Mouse (Mus musculus): ENCODE measurements around the gene Dnaic1. TPM values are rescaled to one million over a fixed set of nuclear protein-coding genes. Genes with fewer than 3 reads are reported as not detected.
"Not testable (repeated sequence)": the region's sequence is repeated elsewhere in the genome, so short reads cannot be mapped to it uniquely, and the experiment has no call there.

The Dnaic1 gene
- polyA plus RNA-seq, 1 experiment from 2014 or later, result 1.7 TPM

DNA sequence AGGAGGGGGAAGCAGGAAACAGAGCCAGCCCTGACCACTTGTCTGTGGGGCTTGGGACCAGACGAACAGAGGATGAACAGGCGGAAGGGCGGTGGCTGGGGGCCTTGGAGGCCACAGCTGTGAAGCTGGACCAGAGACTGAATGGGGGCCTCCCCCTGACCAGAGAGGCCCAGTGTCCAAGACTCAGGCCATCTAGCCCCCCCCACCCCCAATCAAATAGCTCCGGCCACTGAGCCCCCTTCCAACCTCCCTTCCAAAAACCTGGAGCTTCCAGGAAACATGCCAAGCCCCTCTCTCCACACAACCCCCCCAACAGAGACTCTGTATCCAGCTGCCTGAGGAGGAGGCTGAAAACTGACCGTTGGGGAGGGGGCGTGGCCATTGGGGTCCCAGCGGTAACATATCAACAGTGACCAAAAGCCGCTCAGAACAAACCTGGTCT, 103.0 kb downstream of the Dnaic1 start:
- 22% methylated on average over 8 of the region's 8 CpGs for WGBS

DNA sequence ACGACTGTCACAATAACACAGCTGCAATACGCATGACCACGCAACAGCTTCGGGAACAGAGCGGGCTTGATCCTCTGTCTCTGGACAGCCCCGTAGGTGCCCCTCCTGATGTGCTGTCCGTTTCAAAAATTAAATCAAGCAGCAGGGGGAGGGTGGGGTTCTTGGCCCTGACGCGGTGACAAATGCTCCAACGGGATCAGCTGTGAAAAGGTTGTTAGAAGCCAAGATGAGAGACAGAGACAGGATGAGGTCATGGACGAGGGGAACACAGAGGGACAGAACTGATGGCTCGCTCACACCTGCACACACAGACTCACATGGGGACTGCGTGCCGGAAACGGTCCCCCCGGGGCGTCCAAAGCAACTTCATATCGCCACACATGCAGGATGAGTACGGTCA, 103.6 kb downstream of the Dnaic1 start:
- H3K27me3 ChIP-seq, result peaks cover 9% of the 10 kb centered on the region; the same call in 1 of the 2 replicates
- H3K9ac ChIP-seq, result no peak overlapping the region
- 67% methylated on average over 19 of the region's 19 CpGs for WGBS
- ATAC-seq (replicated peaks; ENCODE audit: low FRiP score), result no peak
- peaks cover 22% of the 10 kb centered on the region for H3K36me3 ChIP-seq
- H3K9me3 ChIP-seq (replicated peaks), result no peaks in the 10 kb centered on the region
- peaks cover 70% of the 10 kb centered on the region for H3K4me1 ChIP-seq
- no peak overlapping the region for H3K27ac ChIP-seq
- no peak overlapping the region for H3K4me3 ChIP-seq (replicated peaks)
- no peak overlapping the region for H3K4me2 ChIP-seq

More for the DNA sequence above, 103.0 kb downstream of the Dnaic1 start:
- peaks cover 9% of the 10 kb centered on the region; the same call in 1 of the 2 replicates for H3K27me3 ChIP-seq
- H3K9ac ChIP-seq, result no peak overlapping the region
- H3K36me3 ChIP-seq, result peaks cover 22% of the 10 kb centered on the region
- peak overlapping the region; percentile 28; the same call in 1 of the 2 replicates for H3K27ac ChIP-seq
- 0 out of 2 replicates have a peak overlapping the region, but pooled peaks have one; percentile 2 for H3K4me2 ChIP-seq
- H3K9me3 ChIP-seq (replicated peaks), result no peaks in the 10 kb centered on the region
- no peak overlapping the region for H3K4me3 ChIP-seq (replicated peaks)
- peaks cover 63% of the 10 kb centered on the region for H3K4me1 ChIP-seq
- ATAC-seq (replicated peaks; ENCODE audit: low FRiP score), result peak; percentile 26

DNA sequence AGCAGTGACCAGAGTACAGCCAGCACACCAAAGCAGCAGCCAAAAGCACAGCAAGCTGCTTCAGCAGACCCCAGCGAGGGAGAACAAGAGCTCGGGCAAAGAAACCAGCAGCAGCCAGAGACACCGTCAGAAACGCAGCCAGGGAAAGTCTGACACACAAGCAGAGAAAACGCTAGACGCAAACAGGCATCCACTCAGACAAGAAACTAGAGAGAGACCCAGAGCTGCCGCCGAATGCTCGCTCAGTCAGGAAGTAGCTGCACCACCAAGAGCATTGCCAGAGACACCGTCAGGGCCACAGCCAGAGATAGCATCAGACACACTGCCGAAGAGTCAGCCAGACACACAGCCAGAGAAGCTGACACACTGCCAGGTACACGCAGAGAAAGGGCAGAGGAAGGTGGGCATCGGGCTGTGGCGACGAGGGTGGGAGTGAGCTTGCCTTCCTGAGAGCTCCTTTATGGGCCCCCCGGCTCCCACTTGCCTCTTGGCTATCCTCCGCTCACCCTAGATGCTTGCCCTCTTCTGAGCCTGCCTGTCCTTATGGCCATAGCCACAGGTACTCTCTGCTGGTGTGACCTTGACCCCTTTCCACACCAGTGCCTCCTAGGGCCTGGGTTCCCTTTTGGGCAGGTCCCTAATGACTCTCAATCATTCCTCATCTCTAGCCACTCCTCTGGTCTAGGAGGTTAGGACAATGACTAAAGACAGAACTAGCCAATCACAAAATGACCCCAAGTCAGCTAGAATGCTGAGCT, 106.9 kb downstream of the Dnaic1 start:
- no peaks in the 10 kb centered on the region; the same call in 1 of the 2 replicates for H3K36me3 ChIP-seq
- no peak overlapping the region for H3K4me2 ChIP-seq
- H3K4me1 ChIP-seq, result peaks cover 84% of the 10 kb centered on the region

DNA sequence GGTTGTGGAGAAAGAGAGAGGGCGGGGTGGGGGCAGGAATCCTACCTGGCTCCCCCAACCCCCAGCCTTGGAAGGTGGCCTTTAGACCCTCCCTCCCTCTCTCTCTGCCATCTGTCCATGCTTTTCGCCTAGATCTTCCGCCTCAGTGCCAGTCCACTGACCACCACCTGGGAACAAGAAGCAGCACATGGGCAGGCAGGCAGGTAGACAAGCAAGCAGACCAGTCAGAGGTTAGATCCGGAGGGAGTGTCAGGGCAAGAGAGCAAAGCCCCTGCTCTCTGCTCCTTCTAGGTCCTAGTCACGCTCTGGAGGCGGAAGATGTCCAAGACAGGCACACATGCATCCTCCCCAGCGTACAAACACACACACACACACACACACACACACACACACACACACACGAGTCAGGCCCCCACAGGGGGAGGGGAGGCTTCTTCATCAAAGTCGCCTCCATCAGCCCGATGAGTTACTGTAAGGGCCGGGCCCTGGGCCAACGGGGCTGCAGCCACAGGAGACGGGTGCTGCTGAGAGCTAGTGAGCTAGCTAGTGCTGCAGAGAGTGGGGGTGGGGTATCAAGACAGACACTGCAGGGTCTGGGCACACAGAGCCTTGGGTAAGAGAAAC, 107.5 kb downstream of the Dnaic1 start:
- no peak overlapping the region for H3K9ac ChIP-seq
- WGBS, result 28% methylated on average over 13 of the region's 13 CpGs
- ATAC-seq (replicated peaks; ENCODE audit: low FRiP score), result peak; percentile 34; the same call in 1 of the 2 replicates

More for the DNA sequence above, 106.9 kb downstream of the Dnaic1 start:
- Histone ChIP-seq H3K9ac (no peak overlapping the region), H3K27me3 (peaks cover 7% of the 10 kb centered on the region; the same call in 1 of the 2 replicates), H3K27ac (peak overlapping the region; percentile 61; the same call in 1 of the 2 replicates), H3K9me3 (replicated peaks) (no peaks in the 10 kb centered on the region), H3K4me3 (replicated peaks) (no peak overlapping the region)
- WGBS, result 44% methylated on average over 17 of the region's 17 CpGs
- ATAC-seq (replicated peaks; ENCODE audit: low FRiP score), result peak; percentile 5; the same call in 1 of the 2 replicates

DNA sequence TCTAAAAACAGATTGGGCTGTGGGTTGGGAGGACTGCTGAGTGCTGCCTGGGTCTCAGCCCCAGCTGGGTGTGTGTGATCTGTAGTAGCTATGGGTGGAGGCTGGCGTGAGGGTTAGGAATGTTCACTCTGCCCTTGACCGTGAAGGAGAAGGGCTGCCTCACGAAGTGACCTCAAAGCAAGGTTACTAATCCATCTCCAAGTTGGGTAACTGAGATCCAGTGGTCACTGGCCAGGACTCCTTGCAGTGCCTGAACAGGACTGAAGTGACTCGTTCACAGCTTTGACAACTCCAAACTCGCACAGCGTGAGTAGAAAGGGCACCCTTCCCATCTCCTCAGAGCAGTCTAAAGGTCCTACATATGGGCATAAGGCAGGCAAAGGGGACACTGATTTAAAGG, 109.3 kb downstream of the Dnaic1 start:
- WGBS, result 44% methylated on average over 6 of the region's 6 CpGs
- Histone ChIP-seq H3K27ac (peak overlapping the region; percentile 70), H3K9me3 (replicated peaks) (no peaks in the 10 kb centered on the region), H3K27me3 (peaks cover 10% of the 10 kb centered on the region), H3K4me1 (peaks cover 76% of the 10 kb centered on the region), H3K9ac (no peak overlapping the region), H3K4me2 (0 out of 2 replicates have a peak overlapping the region, but pooled peaks have one; percentile 15), H3K36me3 (no peaks in the 10 kb centered on the region), H3K4me3 (replicated peaks) (no peak overlapping the region)
- ATAC-seq (replicated peaks; ENCODE audit: low FRiP score), result no peak

More for the DNA sequence above, 107.5 kb downstream of the Dnaic1 start:
- H3K4me3 ChIP-seq (replicated peaks), result no peak overlapping the region
- peak overlapping the region; percentile 61 for H3K27ac ChIP-seq
- no peaks in the 10 kb centered on the region; the same call in 1 of the 2 replicates for H3K36me3 ChIP-seq
- H3K4me1 ChIP-seq, result peaks cover 81% of the 10 kb centered on the region
- no peaks in the 10 kb centered on the region for H3K9me3 ChIP-seq (replicated peaks)
- H3K27me3 ChIP-seq, result peaks cover 6% of the 10 kb centered on the region; the same call in 1 of the 2 replicates
- no peak overlapping the region for H3K4me2 ChIP-seq

DNA sequence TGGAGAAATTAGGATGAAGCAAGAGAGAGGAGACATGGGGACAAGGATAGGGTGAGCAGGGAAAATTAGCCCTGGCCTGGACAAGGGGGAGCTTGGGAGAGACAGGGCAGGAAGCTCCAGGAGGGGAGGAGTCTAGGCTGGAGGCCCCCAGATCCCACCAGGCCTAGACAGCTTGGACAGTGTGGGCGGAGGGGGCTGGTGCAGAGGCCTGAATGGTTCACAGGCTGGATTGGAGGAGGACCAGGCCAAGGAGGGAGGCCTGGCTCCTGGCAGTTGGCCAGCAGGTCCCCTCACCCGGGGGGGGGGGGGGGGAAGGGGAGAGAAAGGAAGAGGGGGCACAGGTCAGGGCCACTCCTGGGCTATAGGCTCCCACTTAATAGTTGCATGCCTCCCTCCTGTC, 109.7 kb downstream of the Dnaic1 start:
- Histone ChIP-seq H3K4me1 (peaks cover 79% of the 10 kb centered on the region), H3K9ac (no peak overlapping the region), H3K4me2 (peak overlapping the region; percentile 15; the same call in 1 of the 2 replicates), H3K27me3 (peaks cover 10% of the 10 kb centered on the region), H3K27ac (peak overlapping the region; percentile 70), H3K36me3 (no peaks in the 10 kb centered on the region), H3K9me3 (replicated peaks) (no peaks in the 10 kb centered on the region), H3K4me3 (replicated peaks) (no peak overlapping the region)
- ATAC-seq (replicated peaks; ENCODE audit: low FRiP score), result peak; percentile 69
- 18% methylated on average over 1 of the region's 2 CpGs for WGBS

DNA sequence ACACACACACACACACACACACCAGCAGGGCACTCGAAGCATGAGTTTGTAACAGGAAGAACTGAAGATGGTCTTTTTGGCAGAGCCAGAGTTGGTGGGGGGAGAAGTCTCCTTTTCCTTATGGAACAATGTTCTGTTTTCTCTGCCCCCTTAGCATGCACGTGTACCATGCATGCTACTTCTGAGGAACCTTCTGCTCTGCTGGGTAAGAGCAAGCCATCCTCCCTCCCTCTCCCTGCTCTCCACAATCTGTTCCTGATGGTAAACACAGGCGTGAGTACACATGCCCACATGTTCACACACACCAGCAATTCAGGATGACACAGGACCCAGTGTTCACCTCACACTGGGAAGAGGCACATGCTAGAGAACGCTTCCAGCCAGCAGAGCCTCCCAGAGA, 111.6 kb downstream of the Dnaic1 start:
- 59% methylated on average over 4 of the region's 4 CpGs for WGBS
- H3K36me3 ChIP-seq, result no peaks in the 10 kb centered on the region
- no peak for ATAC-seq (replicated peaks; ENCODE audit: low FRiP score)
- H3K9me3 ChIP-seq (replicated peaks), result no peaks in the 10 kb centered on the region
- H3K4me1 ChIP-seq, result peaks cover 74% of the 10 kb centered on the region
- H3K4me3 ChIP-seq (replicated peaks), result no peak overlapping the region
- no peak overlapping the region for H3K4me2 ChIP-seq
- H3K9ac ChIP-seq, result no peak overlapping the region
- no peak overlapping the region for H3K27ac ChIP-seq
- peaks cover 10% of the 10 kb centered on the region for H3K27me3 ChIP-seq

DNA sequence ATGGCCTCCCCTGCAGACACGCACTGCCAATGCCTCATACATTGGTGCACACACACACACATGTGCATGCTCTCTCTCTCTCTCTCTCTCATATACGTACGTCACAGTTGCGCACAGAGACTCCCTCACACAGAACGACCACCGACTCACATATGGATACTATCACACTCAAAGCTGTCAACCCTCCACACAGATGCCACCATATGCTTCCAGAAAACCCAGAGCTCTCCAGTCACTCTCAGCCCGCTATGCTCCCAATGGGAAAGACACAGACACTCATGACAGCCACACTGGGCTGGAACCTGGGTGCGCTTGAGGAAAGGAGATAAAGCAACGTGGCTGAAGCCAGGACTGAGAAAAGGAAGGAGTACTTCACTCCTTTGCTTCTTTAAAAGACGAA, 112.4 kb downstream of the Dnaic1 start:
- Histone ChIP-seq H3K4me1 (peaks cover 69% of the 10 kb centered on the region), H3K27ac (peak overlapping the region; percentile 84), H3K4me2 (no peak overlapping the region), H3K27me3 (peaks cover 7% of the 10 kb centered on the region), H3K36me3 (no peaks in the 10 kb centered on the region), H3K9ac (no peak overlapping the region), H3K4me3 (replicated peaks) (no peak overlapping the region), H3K9me3 (replicated peaks) (no peaks in the 10 kb centered on the region)
- no peak for ATAC-seq (replicated peaks; ENCODE audit: low FRiP score)
- WGBS, result 64% methylated on average over 10 of the region's 10 CpGs

DNA sequence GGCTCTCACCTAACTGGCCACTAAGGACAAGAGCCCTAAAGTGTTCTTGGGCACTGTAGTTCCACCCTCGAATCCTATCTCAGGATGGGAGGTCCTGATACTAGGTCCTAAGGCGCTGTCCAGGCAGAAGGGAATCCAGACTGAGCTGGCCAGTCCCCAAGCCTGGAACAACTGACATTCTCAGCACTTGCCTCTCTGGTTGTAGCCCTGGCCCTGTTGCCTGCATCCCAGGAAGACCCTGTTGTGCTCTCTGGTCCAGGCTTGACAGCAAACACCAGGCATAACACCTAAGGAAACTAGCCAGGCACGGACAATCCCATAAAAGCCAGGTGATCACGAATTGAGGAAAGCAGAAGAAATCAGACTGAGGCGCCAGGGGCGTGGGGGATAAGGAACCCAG, 113.2 kb downstream of the Dnaic1 start:
- no peak overlapping the region for H3K4me3 ChIP-seq (replicated peaks)
- peaks cover 6% of the 10 kb centered on the region; the same call in 1 of the 2 replicates for H3K27me3 ChIP-seq
- ATAC-seq (replicated peaks; ENCODE audit: low FRiP score), result no peak
- H3K4me2 ChIP-seq, result peak overlapping the region; percentile 47; the same call in 1 of the 2 replicates
- no peaks in the 10 kb centered on the region for H3K9me3 ChIP-seq (replicated peaks)
- H3K9ac ChIP-seq, result no peak overlapping the region
- H3K27ac ChIP-seq, result peak overlapping the region; percentile 84
- peaks cover 61% of the 10 kb centered on the region for H3K4me1 ChIP-seq
- H3K36me3 ChIP-seq, result no peaks in the 10 kb centered on the region
- WGBS, result 18% methylated on average over 6 of the region's 6 CpGs

DNA sequence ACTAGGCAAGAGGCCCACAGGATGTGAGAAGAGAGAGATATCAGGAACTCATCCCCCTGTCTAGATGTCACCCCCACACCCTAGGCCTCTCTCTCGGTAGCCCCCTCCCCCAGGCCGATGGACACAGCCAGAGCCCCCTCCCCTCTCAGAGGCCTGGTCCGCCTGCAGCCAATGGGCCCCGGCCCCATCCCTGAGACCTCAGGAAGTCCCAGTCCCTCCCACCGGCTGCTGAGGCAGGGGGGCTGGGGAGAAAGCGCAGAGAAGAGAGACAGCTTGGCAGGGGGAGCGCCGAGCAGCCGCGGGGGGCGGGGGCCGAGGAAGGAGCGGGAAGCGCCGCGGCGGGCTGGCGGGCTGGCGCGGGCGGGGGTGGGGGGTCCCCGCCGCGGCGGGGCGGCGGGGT, 113.7 kb downstream of the Dnaic1 start:
- H3K27ac ChIP-seq, result not testable (repeated sequence)
- WGBS, result 2% methylated on average over 10 of the region's 27 CpGs

DNA sequence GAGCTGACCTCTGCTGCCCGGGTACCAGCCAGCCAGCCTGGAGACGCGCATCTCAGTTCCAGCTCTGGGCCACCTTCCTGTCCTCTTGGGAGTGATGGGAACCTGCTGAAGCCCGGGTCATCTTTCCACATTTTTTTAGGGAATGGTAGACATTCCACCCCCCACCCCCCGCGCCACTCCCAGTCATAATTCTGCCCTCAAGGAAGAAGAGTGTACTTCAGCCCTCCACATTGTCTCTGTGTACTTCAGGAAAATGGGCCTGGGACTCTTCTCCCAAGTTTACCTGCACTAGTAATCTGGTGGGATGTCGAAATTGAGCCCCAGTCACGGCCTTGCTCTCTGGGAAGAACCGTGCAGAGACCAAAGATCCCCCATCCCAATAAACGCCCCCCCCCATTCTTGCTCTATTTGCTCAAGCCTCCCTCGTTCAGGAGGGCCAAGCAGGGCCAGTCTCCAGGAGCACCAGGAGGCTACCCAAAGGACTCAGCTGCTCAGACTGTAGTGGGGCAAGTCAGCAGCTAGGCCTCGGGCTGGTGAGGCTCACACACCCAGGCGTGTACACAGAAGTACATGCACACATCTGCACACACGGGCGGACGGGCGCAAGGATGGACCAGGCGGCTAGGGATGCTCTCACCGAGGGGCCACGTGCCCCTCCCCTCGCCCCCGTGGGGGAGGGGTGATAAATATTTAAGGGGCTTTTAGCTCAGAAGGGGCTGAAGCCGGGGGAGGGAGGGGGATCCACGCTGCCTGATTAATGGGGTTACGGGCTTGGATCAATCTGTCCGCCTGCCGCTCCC, 114.8 kb downstream of the Dnaic1 start:
- not testable (repeated sequence) for H3K36me3 ChIP-seq; H3K9ac ChIP-seq; H3K27me3 ChIP-seq; H3K9me3 ChIP-seq (replicated peaks)
- peak overlapping the region; percentile 72 for H3K27ac ChIP-seq
- peak overlapping the region; percentile 21; the same call in 1 of the 2 replicates for H3K4me3 ChIP-seq (replicated peaks)
- WGBS, result 2% methylated on average over 27 of the region's 27 CpGs
- peak overlapping the region; percentile 50 for H3K4me2 ChIP-seq
- H3K4me1 ChIP-seq, result peaks cover 45% of the 10 kb centered on the region
- ATAC-seq (replicated peaks; ENCODE audit: low FRiP score), result peak; percentile 36; the same call in 1 of the 2 replicates

More for the DNA sequence above, 113.7 kb downstream of the Dnaic1 start:
- peak; percentile 61; the same call in 1 of the 2 replicates for ATAC-seq (replicated peaks; ENCODE audit: low FRiP score)
- not testable (repeated sequence) for H3K27me3 ChIP-seq; H3K36me3 ChIP-seq; H3K9ac ChIP-seq; H3K9me3 ChIP-seq (replicated peaks)
- peak overlapping the region; percentile 22; the same call in 1 of the 2 replicates for H3K4me3 ChIP-seq (replicated peaks)
- peak overlapping the region; percentile 47 for H3K4me2 ChIP-seq
- H3K4me1 ChIP-seq, result peaks cover 55% of the 10 kb centered on the region
